8 mouse cellular contexts compared by ENCODE assay signal in genomic region chr14:17784207-17784806, GRCm38 (mm10).
DNase-seq lines count a peak whose midpoint lies in the region; ATAC-seq lines count a peak whose summit lies in the region.
"Had no signal": no experiment of that assay in that cellular context is flagged by ENCODE, and none has a peak within 500 bp of the region (broad histone marks: within the 10 kb centered on the region; RNA-seq: fewer than 3 reads in every experiment).

No protein-coding gene starts in this region.

- H3K9me3 ChIP-seq in kidney, embryonic 15.5 days (replicated peaks), result no peaks in the 10 kb centered on the region
- no peaks in the 10 kb centered on the region for H3K9me3 ChIP-seq in intestine, embryonic 16.5 days (ENCODE audit: control insufficient read depth, low read length)
- no peaks in the 10 kb centered on the region for H3K9me3 ChIP-seq in stomach, embryonic 14.5 days (ENCODE audit: control insufficient read depth, low read depth, low read length)

- no peaks in the 10 kb centered on the region for H3K27me3 ChIP-seq in kidney, embryonic 15.5 days
- no peaks in the 10 kb centered on the region for H3K27me3 ChIP-seq in intestine, embryonic 16.5 days (replicated peaks; ENCODE audit: control insufficient read depth, insufficient read depth, low read length)
- H3K27me3 ChIP-seq in stomach, embryonic 14.5 days (ENCODE audit: control insufficient read depth, insufficient read depth, low read length), result no peaks in the 10 kb centered on the region

- DNase-seq in kidney, adult 11 months, result peak; percentile 86
- peak; percentile 57 to 83 for DNase-seq in kidney, postnatal 25 days
- DNase-seq in gastrocnemius, postnatal 10 days, result no peak
- DNase-seq: thymus, postnatal 14 days had no signal

- no peak overlapping the region for H3K4me2 ChIP-seq in kidney, embryonic 15.5 days
- H3K4me2 ChIP-seq in intestine, embryonic 16.5 days (ENCODE audit: low read depth, low read length), result peak overlapping the region; percentile 37
- no peak overlapping the region for H3K4me2 ChIP-seq in stomach, embryonic 14.5 days (replicated peaks; ENCODE audit: low read depth, low read length)

- no peak overlapping the region for H3K27ac ChIP-seq in kidney, embryonic 15.5 days
- H3K27ac ChIP-seq in intestine, embryonic 16.5 days (ENCODE audit: low read length), result peak overlapping the region; percentile 61
- no peak overlapping the region for H3K27ac ChIP-seq in stomach, embryonic 14.5 days (ENCODE audit: low read length)

- no peak for ATAC-seq in kidney, embryonic 15.5 days (replicated peaks; ENCODE audit: low FRiP score)
- peak; percentile 90 for ATAC-seq in intestine, embryonic 16.5 days
- ATAC-seq in stomach, embryonic 14.5 days (ENCODE audit: insufficient number of reproducible peaks, insufficient read depth, low FRiP score, low read depth), result 0 out of 2 replicates have a peak, but pooled peaks have one; percentile 23
- ATAC-seq in cerebellum, adult (ENCODE audit: insufficient number of reproducible peaks, low FRiP score, low TSS enrichment), result no peak

- H3K4me1 ChIP-seq in kidney, embryonic 15.5 days, result 0 out of 2 replicates have a peak, but pooled peaks cover 3% of the 10 kb centered on the region
- H3K4me1 ChIP-seq in intestine, embryonic 16.5 days (ENCODE audit: control insufficient read depth, insufficient read depth, low read length), result 0 out of 2 replicates have a peak, but pooled peaks cover 2% of the 10 kb centered on the region
- H3K4me1 ChIP-seq in stomach, embryonic 14.5 days (ENCODE audit: control insufficient read depth, insufficient read depth, low read length), result 0 out of 2 replicates have a peak, but pooled peaks cover 3% of the 10 kb centered on the region

- H3K36me3 ChIP-seq in kidney, embryonic 15.5 days, result no peaks in the 10 kb centered on the region
- H3K36me3 ChIP-seq in intestine, embryonic 16.5 days (ENCODE audit: control insufficient read depth, insufficient read depth, low read length), result no peaks in the 10 kb centered on the region
- H3K36me3 ChIP-seq in stomach, embryonic 14.5 days (ENCODE audit: control insufficient read depth, insufficient read depth, low read length), result no peaks in the 10 kb centered on the region

- 33% methylated on average over 5 of the region's 5 CpGs for WGBS in kidney, embryonic 15.5 days
- WGBS in intestine, embryonic 16.5 days, result 20% methylated on average over 5 of the region's 5 CpGs
- WGBS in stomach, embryonic 14.5 days, result 12% methylated on average over 5 of the region's 5 CpGs

- no peak overlapping the region for H3K4me3 ChIP-seq in kidney, embryonic 15.5 days (replicated peaks)
- H3K4me3 ChIP-seq in intestine, embryonic 16.5 days (ENCODE audit: low read length), result peak overlapping the region; percentile 12; the same call in 1 of the 2 replicates
- H3K4me3 ChIP-seq in stomach, embryonic 14.5 days (ENCODE audit: low read depth, low read length), result no peak overlapping the region

- no peak overlapping the region for H3K9ac ChIP-seq in kidney, embryonic 15.5 days
- no peak overlapping the region for H3K9ac ChIP-seq in intestine, embryonic 16.5 days (ENCODE audit: low read depth, low read length)
- no peak overlapping the region for H3K9ac ChIP-seq in stomach, embryonic 14.5 days (replicated peaks; ENCODE audit: low read depth, low read length)

Comparison
In these comparisons a context has a peak if more than half of its experiments do, and no peak if none do; other contexts are left out.
1. ATAC-seq: peak in intestine, embryonic 16.5 days (single experiment) and stomach, embryonic 14.5 days (single experiment); none in kidney, embryonic 15.5 days (single experiment) and cerebellum, adult (single experiment).